ENCODE assay signal across 32 mouse cellular contexts in genomic region chr14:108792445-108792844, GRCm38 (mm10).
"Had no signal": no experiment of that assay in that cellular context is flagged by ENCODE, and none has a peak within 500 bp of the region (broad histone marks: within the 10 kb centered on the region; RNA-seq: fewer than 3 reads in every experiment).

No protein-coding gene starts in this region.

- H3K9me3 ChIP-seq: limb, embryonic 10.5 days; limb, embryonic 12.5 days; limb, embryonic 13.5 days; limb, embryonic 15.5 days; liver, embryonic 12.5 days; liver, embryonic 13.5 days; liver, embryonic 15.5 days; lung, embryonic 15.5 days; megakaryocyte, embryonic 14.5 days; midbrain, embryonic 10.5 days; midbrain, embryonic 12.5 days; midbrain, embryonic 13.5 days; midbrain, embryonic 15.5 days had no signal

- H3K27me3 ChIP-seq: limb, embryonic 12.5 days; limb, embryonic 13.5 days; limb, embryonic 15.5 days; liver, embryonic 12.5 days; liver, embryonic 13.5 days; liver, embryonic 15.5 days; lung, embryonic 15.5 days; megakaryocyte, embryonic 14.5 days; midbrain, embryonic 12.5 days; midbrain, embryonic 13.5 days; midbrain, embryonic 15.5 days had no signal

- H3K4me1 ChIP-seq: limb, embryonic 10.5 days; limb, embryonic 12.5 days; limb, embryonic 13.5 days; limb, embryonic 15.5 days; liver, embryonic 12.5 days; liver, embryonic 13.5 days; liver, embryonic 15.5 days; lung, embryonic 15.5 days; megakaryocyte, embryonic 14.5 days; midbrain, embryonic 10.5 days; midbrain, embryonic 13.5 days; midbrain, embryonic 15.5 days had no signal

- H3K4me2 ChIP-seq: limb, embryonic 12.5 days; limb, embryonic 13.5 days; limb, embryonic 15.5 days; liver, embryonic 11.5 days; liver, embryonic 12.5 days; liver, embryonic 13.5 days; liver, embryonic 15.5 days; lung, embryonic 14.5 days; lung, embryonic 15.5 days; midbrain, embryonic 11.5 days; midbrain, embryonic 12.5 days; midbrain, embryonic 13.5 days; midbrain, embryonic 15.5 days had no signal

- H3K36me3 ChIP-seq: limb, embryonic 10.5 days; limb, embryonic 12.5 days; limb, embryonic 13.5 days; limb, embryonic 15.5 days; liver, embryonic 12.5 days; liver, embryonic 13.5 days; liver, embryonic 15.5 days; lung, embryonic 15.5 days; midbrain, embryonic 10.5 days; midbrain, embryonic 12.5 days; midbrain, embryonic 13.5 days; midbrain, embryonic 15.5 days had no signal

- DNase-seq: left cerebral cortex, postnatal 4 days; liver; liver, embryonic 13.5 days; liver, postnatal 0 days; lung, adult 18-20 months; lung, adult 2 months; lung, postnatal 10 days; lung, postnatal 14 days; lung, postnatal 36 days; lung, postnatal 4 days; midbrain, embryonic 14.5 days had no signal

- ATAC-seq: liver, embryonic 12.5 days; liver, postnatal 0 days; lung, postnatal 0 days; midbrain, embryonic 13.5 days; midbrain, embryonic 15.5 days; midbrain, embryonic 16.5 days had no signal

- H3K4me3 ChIP-seq: left cerebral cortex, adult 2 months; limb, embryonic 10.5 days; limb, embryonic 12.5 days; limb, embryonic 13.5 days; limb, embryonic 15.5 days; liver, embryonic 12.5 days; liver, embryonic 13.5 days; liver, embryonic 15.5 days; lung, embryonic 15.5 days; megakaryocyte, embryonic 14.5 days; midbrain, embryonic 10.5 days; midbrain, embryonic 12.5 days; midbrain, embryonic 13.5 days; midbrain, embryonic 15.5 days; myocyte had no signal

- H3K9ac ChIP-seq: limb, embryonic 12.5 days; limb, embryonic 13.5 days; limb, embryonic 15.5 days; liver, embryonic 12.5 days; liver, embryonic 13.5 days; liver, embryonic 14.5 days; liver, embryonic 15.5 days; liver, postnatal 0 days; lung, embryonic 14.5 days; lung, embryonic 15.5 days; midbrain, embryonic 12.5 days; midbrain, embryonic 13.5 days; midbrain, embryonic 15.5 days had no signal

- H3K27ac ChIP-seq: left cerebral cortex, adult 2 months; limb, embryonic 10.5 days; limb, embryonic 12.5 days; limb, embryonic 13.5 days; limb, embryonic 15.5 days; liver, embryonic 12.5 days; liver, embryonic 13.5 days; liver, embryonic 14.5 days; liver, embryonic 15.5 days; lung, embryonic 15.5 days; macrophage; midbrain, embryonic 10.5 days; midbrain, embryonic 12.5 days; midbrain, embryonic 13.5 days; midbrain, embryonic 15.5 days had no signal
